Mouse (Mus musculus) kidney, adult 11 months (tissue): ENCODE measurements around the gene Calm3.

Experiments
- DNase-seq: peaks from one replicate; pipeline ENCODE4 v3.0.0; 2022

The Calm3 gene

GRCm38 (mm10) chr7:16914453-16915343, 9.2 kb downstream of the Calm3 start:
- DNase-seq = no peak

- peak; percentile 65 for DNase-seq
These were observed 10.0 kb downstream of the Calm3 start for GRCm38 (mm10) chr7:16913806-16914452.

DNA sequence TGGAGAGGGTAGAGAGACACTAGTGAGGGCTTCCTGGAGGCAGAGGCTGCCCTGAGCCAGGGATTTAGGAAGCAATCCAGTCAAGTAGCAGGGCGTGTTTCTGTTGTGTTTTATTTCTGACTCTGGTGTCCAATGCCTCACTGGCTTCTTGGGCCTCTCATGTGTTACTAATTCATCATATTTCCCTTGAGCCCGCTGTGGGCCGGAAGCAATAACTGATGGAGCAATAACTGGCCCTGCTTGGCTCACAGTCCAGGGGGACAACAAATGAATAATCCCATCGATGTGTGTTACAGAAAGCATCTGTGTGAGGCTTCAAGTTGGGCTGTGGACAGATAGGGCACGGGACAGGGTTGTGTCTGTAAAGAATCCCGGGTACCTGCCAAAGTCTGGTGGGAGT, 11.6 kb downstream of the Calm3 start:
- no peak for DNase-seq

- no peak for DNase-seq
These were observed 12.0 kb downstream of the Calm3 start for GRCm38 (mm10) chr7:16911904-16912303.

- DNase-seq = no peak
These were observed 14.0 kb downstream of the Calm3 start for GRCm38 (mm10) chr7:16909909-16910308.

- DNase-seq = no peak
These were observed 15.1 kb downstream of the Calm3 start for GRCm38 (mm10) chr7:16908859-16909258.

DNA sequence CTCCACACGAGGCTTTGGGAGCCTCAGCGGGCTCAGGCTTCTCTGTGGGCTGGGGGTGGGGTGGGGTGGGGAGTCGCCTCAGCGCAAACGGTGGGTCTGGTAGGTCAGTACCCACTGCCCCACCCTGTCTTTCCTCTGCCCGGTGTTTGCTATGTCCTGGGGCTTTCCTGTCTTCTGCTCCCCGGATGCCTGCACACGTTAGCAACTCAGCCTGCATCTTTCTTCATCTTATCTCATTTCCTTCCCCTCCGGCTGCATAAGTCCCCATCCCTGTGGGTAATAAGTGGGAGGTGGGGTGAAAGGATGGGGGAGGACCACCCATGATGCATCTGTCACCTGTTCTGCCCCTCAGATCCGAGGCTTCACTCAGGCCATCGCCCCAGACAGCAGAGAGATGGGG, 15.5 kb downstream of the Calm3 start:
- no peak for DNase-seq

GRCm38 (mm10) chr7:16907842-16908241, 16.1 kb downstream of the Calm3 start:
- no peak for DNase-seq

- no peak for DNase-seq
These were observed 16.9 kb downstream of the Calm3 start for GRCm38 (mm10) chr7:16906889-16907559.

DNA sequence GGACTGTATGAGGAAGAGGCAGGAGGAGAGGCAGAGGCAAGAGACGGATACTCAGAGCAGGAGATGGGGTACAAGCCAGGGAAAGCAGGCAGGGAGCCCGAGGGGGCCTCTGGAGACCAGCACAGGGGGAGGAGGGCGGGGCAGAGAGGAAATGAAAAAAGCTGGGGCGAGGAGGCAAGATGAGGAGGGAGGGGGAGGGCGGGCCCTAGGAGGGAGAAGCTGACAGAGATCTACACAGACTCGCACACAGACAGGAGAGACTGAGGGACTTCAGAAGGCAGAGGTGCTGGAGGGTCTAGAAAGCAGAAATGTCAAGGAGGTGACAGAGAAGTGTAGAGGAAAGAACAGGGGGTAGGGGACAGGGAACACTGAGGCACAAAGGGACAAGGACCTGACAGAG, 17.6 kb downstream of the Calm3 start, which contains the start of gene Ptgir:
Gene Ptgir, plus strand, starts transcription at position 210 of the 400 bp plus-strand sequence.
- DNase-seq = no peak

GRCm38 (mm10) chr7:16905491-16906021, 18.4 kb downstream of the Calm3 start:
- no peak for DNase-seq

GRCm38 (mm10) chr7:16904120-16904675, 19.7 kb downstream of the Calm3 start:
- no peak for DNase-seq

DNA sequence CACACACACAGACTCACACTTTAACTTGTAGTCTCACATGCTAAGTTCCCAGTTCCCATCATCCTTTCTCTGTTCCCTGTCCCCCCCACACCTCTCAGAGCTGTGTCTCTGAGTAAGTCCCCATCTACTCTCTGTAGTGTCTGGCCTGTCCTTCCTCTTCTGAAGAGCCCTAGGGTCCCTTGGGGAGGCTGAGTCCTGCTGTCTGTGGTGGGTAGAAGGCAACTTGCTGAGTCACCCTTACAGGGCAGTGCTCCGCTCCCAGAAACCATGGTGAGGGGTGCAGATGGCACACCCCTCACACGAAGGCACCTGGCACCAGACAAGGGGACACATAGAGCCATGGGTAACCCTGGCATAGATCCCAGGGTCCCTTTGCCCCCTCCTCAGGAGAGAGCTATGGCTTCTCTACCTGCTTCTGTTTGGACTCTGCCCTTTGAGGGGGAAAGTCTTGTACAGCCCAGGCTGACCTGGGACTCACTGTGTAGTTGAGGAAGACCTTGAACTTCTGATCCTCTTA, 20.4 kb downstream of the Calm3 start:
- DNase-seq = no peak

- no peak for DNase-seq
These were observed 23.4 kb downstream of the Calm3 start for GRCm38 (mm10) chr7:16900526-16900925.

DNA sequence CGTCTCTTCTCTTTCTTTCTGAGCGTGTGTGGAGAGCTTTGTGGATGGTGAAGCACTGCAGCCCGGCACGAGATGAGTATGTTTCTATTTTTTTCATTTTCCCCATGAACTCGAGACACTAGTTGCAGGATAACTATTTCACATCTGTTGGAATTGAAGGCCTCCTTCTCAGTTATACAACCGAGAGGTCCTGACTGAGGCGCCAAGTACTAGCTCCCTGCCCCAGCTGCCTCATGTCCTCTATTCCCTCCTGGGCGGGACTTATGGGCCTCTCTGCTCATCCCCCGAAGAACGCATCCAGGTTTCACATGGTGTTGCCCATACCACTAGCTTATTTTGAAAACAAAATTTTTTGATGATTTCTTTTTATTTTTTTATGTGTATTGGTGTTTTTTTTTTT, 28.4 kb downstream of the Calm3 start:
- no peak for DNase-seq

GRCm38 (mm10) chr7:16895000-16895399, 28.9 kb downstream of the Calm3 start:
- DNase-seq = peak; percentile 59

GRCm38 (mm10) chr7:16894279-16894678, 29.6 kb downstream of the Calm3 start:
- DNase-seq = no peak

DNA sequence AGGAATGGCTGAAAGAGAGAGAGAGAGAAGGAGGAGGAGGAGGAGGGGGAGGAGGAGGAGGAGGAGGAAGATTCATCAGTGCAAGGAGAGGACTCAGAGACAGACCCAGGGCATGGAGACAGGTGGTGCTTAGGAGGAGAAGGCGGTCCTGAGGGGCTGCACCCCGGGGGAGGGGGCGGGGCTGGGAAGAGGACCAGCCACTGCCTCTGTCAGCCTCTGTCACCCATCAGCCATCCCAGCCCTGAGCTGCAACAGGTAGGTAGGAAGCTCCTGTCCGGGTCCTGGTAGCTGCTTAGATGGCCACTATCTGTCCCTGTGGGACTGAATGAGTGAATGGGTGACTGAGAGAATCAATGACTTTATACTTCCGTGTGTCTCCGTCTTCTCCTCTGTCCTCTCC, 30.3 kb downstream of the Calm3 start:
- DNase-seq = no peak

GRCm38 (mm10) chr7:16892352-16892730, 31.6 kb downstream of the Calm3 start:
- no peak for DNase-seq

- DNase-seq = peak; percentile 68
These were observed 32.1 kb downstream of the Calm3 start, which contains the start of gene Gng8 for GRCm38 (mm10) chr7:16891641-16892351. TSS of gene Gng8 (plus strand) at chr7:16891786.

- peak; percentile 60 for DNase-seq
These were observed 33.0 kb downstream of the Calm3 start for GRCm38 (mm10) chr7:16890944-16891343.

DNA sequence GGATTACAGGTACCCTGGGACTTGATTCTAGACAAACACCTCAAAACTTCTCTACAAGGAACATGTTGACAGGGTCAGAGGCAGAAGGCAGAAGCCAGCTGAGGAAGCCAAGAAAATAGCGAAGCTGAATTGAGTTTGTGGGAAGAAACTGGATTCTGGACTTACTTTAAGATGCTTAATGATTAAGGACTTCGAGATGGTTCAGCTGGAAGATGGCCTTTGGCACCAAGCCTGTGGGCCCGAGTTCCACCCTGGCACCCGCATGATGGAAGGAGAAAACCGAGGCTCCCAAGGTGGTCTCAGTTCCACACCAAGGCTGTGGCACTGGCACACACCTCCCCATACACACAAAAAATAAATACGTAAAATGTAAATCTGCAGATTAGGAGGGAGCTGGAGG, 33.4 kb downstream of the Calm3 start:
- no peak for DNase-seq
